Mouse (Mus musculus): ENCODE data around the gene Tnpo2. TPM values are rescaled to one million over a fixed set of nuclear protein-coding genes. Genes with fewer than 3 reads are reported as not detected.
A peak's percentile ranks its signal among the peaks of the same experiment; 100 is the strongest.

Tnpo2 gene
- polyA plus RNA-seq, 1 experiment from 2014 or later = 15.2 TPM

DNA sequence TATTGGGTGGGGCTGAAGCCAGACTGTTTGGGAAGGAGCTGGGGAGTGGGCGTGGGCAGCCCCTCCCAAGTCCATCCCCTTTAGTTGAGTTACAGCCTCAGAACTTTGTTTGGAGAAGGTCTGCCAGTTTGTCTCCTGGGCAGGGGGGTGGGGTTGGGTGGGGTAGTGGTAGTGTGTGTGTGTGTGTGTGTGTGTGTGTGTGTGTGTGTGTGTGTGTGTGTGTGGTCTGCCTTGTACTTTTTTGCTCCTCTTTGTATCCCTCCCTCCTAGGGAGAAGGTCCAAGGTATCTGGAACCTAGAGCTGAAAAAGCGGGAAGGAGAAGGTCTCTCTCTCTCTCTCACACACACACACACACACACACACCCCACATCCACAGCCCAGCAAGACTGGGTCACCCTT, 22.3 kb upstream of the Tnpo2 start, which contains the start of gene Best2:
Gene Best2, minus strand, starts transcription at position 101 of the 400 bp plus-strand sequence.
- Histone ChIP-seq H3K9ac (ENCODE audit: low read length) (0 out of 2 replicates have a peak within 1 kb of the TSS, but pooled peaks have one; percentile 14), H3K9me3 (ENCODE audit: control insufficient read depth, low read length) (no peaks in the 10 kb centered on the region), H3K4me2 (ENCODE audit: low read length) (peak within 1 kb of the TSS; percentile 59), H3K27ac (replicated peaks in 1 of 2; ENCODE audit: control insufficient read depth in 1 of 2, insufficient read depth in 1 of 2, low read depth in 2 of 2, low read length in 2 of 2) (no peak within 1 kb of the TSS), H3K4me3 (ENCODE audit: control insufficient read depth in 1 of 2, insufficient read depth in 1 of 2, low read depth in 1 of 2, low read length in 2 of 2) (peak within 1 kb of the TSS; percentile 20 to 21), H3K36me3 (ENCODE audit: control insufficient read depth, insufficient read depth, low read length) (peaks cover 25% of the 10 kb centered on the region), H3K27me3 (ENCODE audit: control insufficient read depth, insufficient read depth, low read length) (peaks cover 48% of the 10 kb centered on the region), H3K4me1 (ENCODE audit: control insufficient read depth in 2 of 2, insufficient read depth in 2 of 2, low read length in 2 of 2) (0 out of 4 replicates have a peak, but pooled peaks cover 0 to 3% of the 10 kb centered on the region in 2 experiments)
- 45% methylated on average over 2 of the region's 2 CpGs for WGBS
- ATAC-seq (ENCODE audit: insufficient number of reproducible peaks, insufficient read depth, low FRiP score, low read depth) = no peak

DNA sequence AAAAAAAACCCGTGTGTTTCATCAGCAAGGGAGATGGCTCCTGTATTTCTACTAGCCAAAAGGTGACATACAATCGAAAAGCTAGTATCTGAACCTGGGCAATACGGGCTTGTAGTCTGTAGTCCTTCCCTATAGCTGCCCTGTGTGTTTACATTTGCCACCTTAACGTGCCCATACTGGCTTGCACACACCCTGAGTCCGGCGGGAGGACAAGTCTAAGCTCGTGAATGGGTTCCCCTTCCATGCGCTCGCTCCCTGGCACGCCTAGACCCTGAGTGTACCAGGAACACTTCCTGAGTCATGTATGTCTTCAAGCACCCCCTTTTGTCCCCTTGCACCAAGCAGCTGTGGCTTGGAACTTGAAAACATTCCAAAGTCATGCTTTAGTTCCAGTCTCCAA, 20.0 kb upstream of the Tnpo2 start:
- Histone ChIP-seq H3K4me1 (ENCODE audit: control insufficient read depth in 2 of 2, insufficient read depth in 2 of 2, low read length in 2 of 2) (0 out of 4 replicates have a peak, but pooled peaks cover 0 to 3% of the 10 kb centered on the region in 2 experiments), H3K4me3 (ENCODE audit: control insufficient read depth in 1 of 2, insufficient read depth in 1 of 2, low read depth in 1 of 2, low read length in 2 of 2) (no peak overlapping the region), H3K36me3 (ENCODE audit: control insufficient read depth, insufficient read depth, low read length) (peaks cover 48% of the 10 kb centered on the region), H3K27me3 (ENCODE audit: control insufficient read depth, insufficient read depth, low read length) (peaks cover 32% of the 10 kb centered on the region), H3K9me3 (ENCODE audit: control insufficient read depth, low read length) (no peaks in the 10 kb centered on the region), H3K27ac (replicated peaks in 1 of 2; ENCODE audit: control insufficient read depth in 1 of 2, insufficient read depth in 1 of 2, low read depth in 2 of 2, low read length in 2 of 2) (no peak overlapping the region), H3K4me2 (ENCODE audit: low read length) (no peak overlapping the region), H3K9ac (ENCODE audit: low read length) (no peak overlapping the region)
- 64% methylated on average over 10 of the region's 10 CpGs for WGBS
- no peak for ATAC-seq (ENCODE audit: insufficient number of reproducible peaks, insufficient read depth, low FRiP score, low read depth)

DNA sequence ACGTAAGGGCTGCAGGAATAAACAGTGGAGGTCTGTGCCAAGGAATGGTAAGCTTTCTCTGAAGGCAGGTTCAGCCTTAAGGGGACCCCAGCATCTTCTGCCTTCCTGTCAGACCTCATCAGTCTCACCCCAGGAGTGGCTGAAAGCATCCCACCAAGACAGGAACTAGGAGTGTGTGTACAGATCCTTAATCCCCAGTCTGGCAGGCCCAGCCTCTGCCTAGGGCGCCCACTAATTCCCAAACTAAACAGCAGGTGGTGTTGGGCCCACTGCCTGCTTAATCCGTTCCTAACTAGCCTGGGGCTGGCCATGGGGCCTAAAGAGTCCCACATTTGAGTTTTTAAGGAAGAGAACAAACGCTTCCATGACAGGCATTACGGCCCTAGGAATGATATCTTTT, 19.5 kb upstream of the Tnpo2 start:
- Histone ChIP-seq H3K27ac (replicated peaks in 1 of 2; ENCODE audit: control insufficient read depth in 1 of 2, insufficient read depth in 1 of 2, low read depth in 2 of 2, low read length in 2 of 2) (no peak overlapping the region), H3K4me1 (ENCODE audit: control insufficient read depth in 2 of 2, insufficient read depth in 2 of 2, low read length in 2 of 2) (0 out of 4 replicates have a peak, but pooled peaks cover 0 to 3% of the 10 kb centered on the region in 2 experiments), H3K36me3 (ENCODE audit: control insufficient read depth, insufficient read depth, low read length) (peaks cover 52% of the 10 kb centered on the region), H3K9ac (ENCODE audit: low read length) (no peak overlapping the region), H3K4me2 (ENCODE audit: low read length) (no peak overlapping the region), H3K4me3 (ENCODE audit: control insufficient read depth in 1 of 2, insufficient read depth in 1 of 2, low read depth in 1 of 2, low read length in 2 of 2) (no peak overlapping the region), H3K27me3 (ENCODE audit: control insufficient read depth, insufficient read depth, low read length) (peaks cover 29% of the 10 kb centered on the region), H3K9me3 (ENCODE audit: control insufficient read depth, low read length) (no peaks in the 10 kb centered on the region)
- ATAC-seq (ENCODE audit: insufficient number of reproducible peaks, insufficient read depth, low FRiP score, low read depth) = no peak
- WGBS = 40% methylated on average over 5 of the region's 5 CpGs

DNA sequence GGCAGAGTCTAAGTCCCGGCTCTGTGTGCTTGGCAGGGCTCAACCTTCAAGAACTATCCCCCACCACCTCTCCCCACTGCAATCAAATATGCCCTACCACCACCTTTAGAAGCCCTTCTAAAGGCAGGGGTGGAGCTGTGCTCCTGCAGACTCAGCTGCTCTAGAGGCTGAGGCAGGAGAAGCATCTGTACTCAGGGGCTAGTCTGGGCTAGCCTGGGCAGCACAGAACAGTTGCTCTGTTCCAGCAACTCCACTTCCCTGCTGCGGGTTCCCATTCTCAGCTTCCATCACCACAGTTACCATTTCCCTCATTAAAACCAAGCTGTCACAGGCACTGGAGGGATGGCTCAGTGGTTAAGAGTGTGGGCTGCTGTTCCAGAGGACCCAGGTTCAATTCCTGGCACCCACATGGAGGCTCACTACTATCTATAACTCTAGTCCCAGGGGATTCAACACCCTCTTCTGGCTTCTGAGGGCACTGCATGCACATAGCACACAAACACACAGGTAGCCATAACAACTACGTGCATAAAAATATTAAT, 15.1 kb upstream of the Tnpo2 start:
- WGBS = 97% methylated on average over 3 of the region's 3 CpGs
- Histone ChIP-seq H3K27me3 (ENCODE audit: control insufficient read depth, insufficient read depth, low read length) (no peaks in the 10 kb centered on the region), H3K27ac (replicated peaks in 1 of 2; ENCODE audit: control insufficient read depth in 1 of 2, insufficient read depth in 1 of 2, low read depth in 2 of 2, low read length in 2 of 2) (no peak overlapping the region), H3K36me3 (ENCODE audit: control insufficient read depth, insufficient read depth, low read length) (peaks cover 71% of the 10 kb centered on the region), H3K9ac (ENCODE audit: low read length) (no peak overlapping the region), H3K4me1 (ENCODE audit: control insufficient read depth in 2 of 2, insufficient read depth in 2 of 2, low read length in 2 of 2) (peaks cover 7 to 17% of the 10 kb centered on the region in 2 experiments), H3K4me2 (ENCODE audit: low read length) (no peak overlapping the region), H3K9me3 (ENCODE audit: control insufficient read depth, low read length) (no peaks in the 10 kb centered on the region), H3K4me3 (ENCODE audit: control insufficient read depth in 1 of 2, insufficient read depth in 1 of 2, low read depth in 1 of 2, low read length in 2 of 2) (no peak overlapping the region)
- no peak for ATAC-seq (ENCODE audit: insufficient number of reproducible peaks, insufficient read depth, low FRiP score, low read depth)

DNA sequence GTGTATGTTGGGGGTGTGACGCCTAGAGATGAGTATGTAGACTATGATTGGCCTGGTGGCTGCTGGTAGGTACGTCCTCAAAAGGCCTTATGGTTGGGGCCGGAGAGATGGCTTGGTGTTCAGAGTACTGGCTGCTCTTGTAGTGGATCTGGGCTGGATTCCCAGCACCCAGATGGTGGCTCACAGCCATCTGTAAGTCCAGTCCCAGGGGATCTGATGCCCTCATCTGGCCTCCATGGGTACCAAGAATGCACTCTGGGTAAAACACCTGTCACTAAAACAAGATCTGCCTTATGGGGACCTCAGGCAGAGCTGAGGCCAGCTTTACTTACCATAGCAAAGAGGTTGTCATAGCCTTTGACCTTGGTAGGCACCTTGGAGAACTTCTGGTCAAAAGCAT, 12.9 kb upstream of the Tnpo2 start:
- H3K4me2 ChIP-seq (ENCODE audit: low read length) = peak overlapping the region; percentile 94
- H3K27me3 ChIP-seq (ENCODE audit: control insufficient read depth, insufficient read depth, low read length) = no peaks in the 10 kb centered on the region
- no peak overlapping the region for H3K27ac ChIP-seq (replicated peaks in 1 of 2; ENCODE audit: control insufficient read depth in 1 of 2, insufficient read depth in 1 of 2, low read depth in 2 of 2, low read length in 2 of 2)
- peak overlapping the region in 1 of 2 experiments; percentile 97; a peak in 1 of 4 replicates for H3K4me3 ChIP-seq (ENCODE audit: control insufficient read depth in 1 of 2, insufficient read depth in 1 of 2, low read depth in 1 of 2, low read length in 2 of 2)
- 90% methylated on average over 3 of the region's 3 CpGs for WGBS
- ATAC-seq (ENCODE audit: insufficient number of reproducible peaks, insufficient read depth, low FRiP score, low read depth) = no peak
- H3K36me3 ChIP-seq (ENCODE audit: control insufficient read depth, insufficient read depth, low read length) = peaks cover 55% of the 10 kb centered on the region
- no peak overlapping the region for H3K9ac ChIP-seq (ENCODE audit: low read length)
- H3K9me3 ChIP-seq (ENCODE audit: control insufficient read depth, low read length) = no peaks in the 10 kb centered on the region
- H3K4me1 ChIP-seq (ENCODE audit: control insufficient read depth in 2 of 2, insufficient read depth in 2 of 2, low read length in 2 of 2) = peaks cover 11 to 28% of the 10 kb centered on the region in 2 experiments

DNA sequence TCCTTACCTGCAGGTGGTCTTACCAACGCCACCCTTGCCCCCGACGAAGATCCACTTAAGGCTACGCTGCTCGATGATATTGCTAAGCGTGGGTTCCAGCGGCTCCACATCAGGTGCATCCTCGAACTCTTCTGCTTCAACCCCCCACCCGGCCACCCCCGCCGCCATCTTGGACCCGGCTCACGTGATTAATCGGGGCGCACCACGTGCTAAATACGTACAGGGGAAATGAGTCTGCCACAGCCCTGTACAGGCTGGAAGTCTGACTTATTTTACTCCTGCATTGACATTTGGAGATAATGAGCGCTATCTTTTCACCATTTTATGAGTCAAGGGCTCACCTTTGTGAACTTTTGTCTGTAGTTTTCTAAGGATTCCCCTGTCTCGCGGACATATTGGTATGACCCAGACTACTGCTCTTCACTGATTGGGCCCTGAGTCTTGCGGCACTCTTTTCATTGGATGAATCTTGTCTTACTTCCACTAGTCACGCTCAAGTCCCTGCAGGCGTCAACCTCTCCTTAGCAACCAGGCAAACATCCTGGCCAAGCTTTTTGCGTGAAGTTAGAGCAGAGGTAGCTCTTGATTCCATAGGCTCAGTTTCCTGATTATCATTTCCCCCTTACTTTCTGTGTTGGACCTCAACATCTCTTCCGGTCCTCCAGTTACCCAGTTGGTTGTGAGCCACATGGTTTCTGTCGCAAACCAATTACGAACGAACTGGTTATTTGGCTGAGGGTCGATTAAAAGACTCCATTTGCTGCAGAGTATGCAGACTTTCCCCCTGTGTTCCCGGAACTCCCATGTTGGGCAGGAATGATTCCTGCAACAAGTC, 11.4 kb upstream of the Tnpo2 start, which contains the start of gene Asna1:
Gene Asna1, minus strand, starts transcription at position 184 of the 835 bp plus-strand sequence.
- peak; percentile 81 for ATAC-seq (ENCODE audit: insufficient number of reproducible peaks, insufficient read depth, low FRiP score, low read depth)
- peak within 1 kb of the TSS; percentile 87 to 97 for H3K4me3 ChIP-seq (ENCODE audit: control insufficient read depth in 1 of 2, insufficient read depth in 1 of 2, low read depth in 1 of 2, low read length in 2 of 2)
- H3K36me3 ChIP-seq (ENCODE audit: control insufficient read depth, insufficient read depth, low read length) = peaks cover 53% of the 10 kb centered on the region
- H3K27ac ChIP-seq (replicated peaks in 1 of 2; ENCODE audit: control insufficient read depth in 1 of 2, insufficient read depth in 1 of 2, low read depth in 2 of 2, low read length in 2 of 2) = peak within 1 kb of the TSS; percentile 72 to 84
- H3K27me3 ChIP-seq (ENCODE audit: control insufficient read depth, insufficient read depth, low read length) = no peaks in the 10 kb centered on the region
- peaks cover 11 to 33% of the 10 kb centered on the region in 2 experiments for H3K4me1 ChIP-seq (ENCODE audit: control insufficient read depth in 2 of 2, insufficient read depth in 2 of 2, low read length in 2 of 2)
- peak within 1 kb of the TSS; percentile 88 for H3K9ac ChIP-seq (ENCODE audit: low read length)
- WGBS = 5% methylated on average over 30 of the region's 30 CpGs
- H3K4me2 ChIP-seq (ENCODE audit: low read length) = peak within 1 kb of the TSS; percentile 94
- no peaks in the 10 kb centered on the region for H3K9me3 ChIP-seq (ENCODE audit: control insufficient read depth, low read length)

DNA sequence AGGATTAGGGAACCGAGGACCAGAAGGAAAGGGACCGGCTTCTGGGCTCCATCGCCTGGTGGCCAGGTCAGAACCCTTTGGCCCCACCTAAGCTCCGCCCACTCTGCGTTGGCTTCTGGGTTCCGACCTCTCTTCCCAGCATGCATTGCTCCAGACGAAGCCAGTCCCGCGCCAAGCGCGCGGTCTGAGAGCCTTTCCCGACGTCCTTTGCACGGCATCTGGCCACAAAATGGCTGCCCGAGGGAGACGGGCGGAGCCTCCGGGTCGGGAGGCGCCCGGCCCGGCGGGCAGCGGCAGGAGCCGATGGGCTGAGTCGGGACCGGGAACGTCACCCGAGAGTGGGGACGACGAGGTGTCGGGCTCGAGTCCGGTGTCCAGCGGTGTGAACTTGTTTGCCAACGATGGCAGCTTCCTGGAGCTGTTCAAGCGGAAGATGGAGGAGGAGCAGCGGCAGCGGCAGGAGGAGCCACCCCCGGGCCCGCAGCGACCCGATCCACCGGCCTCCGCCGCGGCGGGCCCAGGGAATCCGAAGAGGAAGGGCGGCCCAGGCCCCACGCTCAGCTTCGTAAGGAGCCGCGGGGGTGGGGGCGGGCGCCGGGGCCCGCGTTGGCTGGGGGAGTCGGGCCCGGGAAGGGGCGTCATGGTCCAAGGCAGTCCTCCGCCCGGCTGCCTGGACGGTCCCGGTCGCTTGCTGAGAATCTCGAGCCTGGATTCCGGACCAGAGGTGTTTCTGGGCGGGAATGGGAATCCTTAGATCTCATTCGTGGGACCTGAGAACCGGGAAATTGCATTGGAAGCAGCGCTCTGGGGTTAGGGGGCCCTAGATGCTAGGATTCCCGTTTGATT, 9.8 kb upstream of the Tnpo2 start, which contains the start of gene Trir:
Gene Trir, plus strand, starts transcription at position 154 of the 846 bp plus-strand sequence.
- peak; percentile 81 for ATAC-seq (ENCODE audit: insufficient number of reproducible peaks, insufficient read depth, low FRiP score, low read depth)
- WGBS = under 1% methylated on average over 74 of the region's 75 CpGs

More for the DNA sequence above, 9.8 kb upstream of the Tnpo2 start, which contains the start of gene Trir:
- peak within 1 kb of the TSS; percentile 94 for H3K4me2 ChIP-seq (ENCODE audit: low read length)
- no peaks in the 10 kb centered on the region for H3K27me3 ChIP-seq (ENCODE audit: control insufficient read depth, insufficient read depth, low read length)
- H3K27ac ChIP-seq (replicated peaks in 1 of 2; ENCODE audit: control insufficient read depth in 1 of 2, insufficient read depth in 1 of 2, low read depth in 2 of 2, low read length in 2 of 2) = peak within 1 kb of the TSS; percentile 72 to 89
- peaks cover 11 to 33% of the 10 kb centered on the region in 2 experiments for H3K4me1 ChIP-seq (ENCODE audit: control insufficient read depth in 2 of 2, insufficient read depth in 2 of 2, low read length in 2 of 2)
- H3K36me3 ChIP-seq (ENCODE audit: control insufficient read depth, insufficient read depth, low read length) = peaks cover 52% of the 10 kb centered on the region
- H3K4me3 ChIP-seq (ENCODE audit: control insufficient read depth in 1 of 2, insufficient read depth in 1 of 2, low read depth in 1 of 2, low read length in 2 of 2) = peak within 1 kb of the TSS; percentile 96 to 97
- H3K9me3 ChIP-seq (ENCODE audit: control insufficient read depth, low read length) = no peaks in the 10 kb centered on the region
- H3K9ac ChIP-seq (ENCODE audit: low read length) = peak within 1 kb of the TSS; percentile 98

Measured in heart, embryonic 14.5 days (tissue).